Mouse (Mus musculus): ENCODE results near the gene Boc.

Boc gene

DNA sequence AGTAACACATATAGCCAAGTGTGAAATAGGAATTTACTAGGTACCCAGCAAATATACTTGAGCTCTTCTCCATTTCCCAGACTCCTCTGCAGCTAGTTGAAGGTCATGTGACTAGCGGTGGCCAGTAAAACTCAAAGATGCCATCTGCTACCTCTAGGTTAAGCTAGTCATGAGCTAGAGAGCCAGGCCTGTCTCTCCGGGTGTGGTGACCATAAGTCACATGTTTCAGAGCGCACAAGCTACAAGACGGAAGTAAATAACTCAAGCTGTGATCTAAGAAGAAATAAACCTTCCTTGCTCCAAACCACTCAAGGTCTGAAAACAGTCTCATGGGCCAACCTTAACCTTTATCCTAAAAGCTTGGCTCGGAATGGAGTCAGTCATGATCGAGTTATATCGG lies 29.7 kb downstream of the Boc start:
- no peak for DNase-seq (ENCODE audit: low spot score in 2 of 2)

DNA sequence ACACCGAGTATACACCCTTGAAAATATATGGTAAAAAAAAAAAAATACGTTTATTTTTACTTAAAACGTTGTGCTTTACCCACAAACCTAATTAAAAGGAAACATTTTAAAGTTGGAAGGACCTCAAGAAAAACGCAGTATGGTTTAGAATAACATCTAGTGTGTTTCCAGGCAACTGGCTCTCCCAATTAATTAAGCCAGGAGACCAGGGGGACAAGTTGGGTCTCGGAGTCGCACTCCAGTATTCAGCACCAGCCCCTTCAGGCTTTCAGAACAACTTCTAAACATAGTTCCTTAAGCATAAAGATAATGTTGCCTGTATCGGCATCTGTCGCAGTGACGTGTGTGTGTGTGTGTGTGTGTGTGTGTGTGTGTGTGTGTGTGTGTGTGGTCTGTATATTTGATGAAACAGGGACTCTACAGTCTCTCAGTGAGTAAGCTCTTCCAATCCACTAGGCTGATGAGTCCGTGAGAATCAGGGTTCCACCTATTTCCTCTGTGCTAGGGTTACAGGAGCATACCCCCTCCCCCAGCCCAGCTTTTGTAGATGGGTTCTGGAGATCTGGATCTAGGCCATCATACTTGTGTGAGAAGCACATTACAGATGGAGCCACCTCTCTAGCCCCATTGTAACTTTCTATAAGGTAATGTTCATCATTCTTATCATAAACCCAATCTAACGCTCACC lies 31.3 kb downstream of the Boc start:
- DNase-seq (ENCODE audit: low spot score in 2 of 2): no peak

DNA sequence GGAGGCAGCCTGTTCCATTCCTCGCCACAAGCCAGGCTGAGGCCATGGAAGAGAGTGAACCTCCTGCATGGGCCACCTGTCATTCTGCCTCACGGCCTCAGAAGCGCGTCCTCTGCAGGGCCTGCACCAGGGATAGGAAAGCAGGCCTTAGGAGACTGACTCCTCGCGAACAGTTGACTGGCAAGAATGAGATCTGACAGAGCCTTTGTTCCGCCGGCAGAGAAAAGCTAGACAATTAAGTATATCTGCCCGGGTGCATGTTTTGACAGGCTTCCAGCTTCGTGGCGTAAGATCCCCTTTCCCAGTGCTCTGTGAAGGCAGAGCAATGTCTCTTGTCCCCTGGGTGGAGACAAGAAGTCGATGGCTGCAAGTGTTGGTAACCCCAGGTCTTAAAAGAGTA lies 32.0 kb downstream of the Boc start:
- no peak for DNase-seq (ENCODE audit: low spot score in 2 of 2)

DNA sequence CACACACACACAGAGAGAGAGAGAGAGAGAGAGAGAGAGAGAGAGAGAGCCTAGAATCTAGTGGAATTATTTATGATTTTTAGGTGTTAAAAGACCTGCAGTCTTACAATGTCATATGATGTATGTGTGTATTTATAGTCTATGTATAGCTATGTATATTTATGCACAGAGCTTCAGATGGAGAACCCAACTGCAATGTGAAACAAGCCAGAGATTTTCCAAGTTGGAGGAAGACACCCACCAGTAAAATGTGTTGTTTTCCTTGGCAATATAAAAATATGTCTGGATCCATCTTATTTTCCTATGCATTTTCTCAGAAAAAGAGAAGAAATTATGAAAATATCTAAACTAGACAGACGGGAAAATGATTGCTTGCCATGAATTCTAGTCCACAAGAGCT lies 32.7 kb downstream of the Boc start:
- no peak for DNase-seq (ENCODE audit: low spot score in 2 of 2)

DNA sequence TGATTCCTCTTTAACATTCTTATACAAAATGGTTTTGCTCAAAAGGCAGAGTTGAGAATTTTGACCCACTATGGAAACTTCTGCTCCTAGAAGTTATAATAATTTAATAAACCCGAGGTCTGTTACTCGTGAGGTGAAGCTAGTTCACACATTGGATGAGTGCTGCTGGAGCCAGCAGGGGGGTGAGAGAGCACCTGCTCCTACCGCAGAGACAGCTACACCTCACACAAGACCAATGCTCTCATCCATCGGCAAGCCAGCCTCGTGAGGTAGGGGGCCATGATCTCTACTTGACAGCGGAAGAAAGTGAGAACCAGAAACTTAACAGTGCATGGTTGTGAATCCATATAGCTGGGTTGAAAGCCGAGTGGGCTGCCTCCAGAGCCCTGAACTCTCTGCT lies 35.1 kb downstream of the Boc start:
- no peak for DNase-seq (ENCODE audit: low spot score in 2 of 2)

DNA sequence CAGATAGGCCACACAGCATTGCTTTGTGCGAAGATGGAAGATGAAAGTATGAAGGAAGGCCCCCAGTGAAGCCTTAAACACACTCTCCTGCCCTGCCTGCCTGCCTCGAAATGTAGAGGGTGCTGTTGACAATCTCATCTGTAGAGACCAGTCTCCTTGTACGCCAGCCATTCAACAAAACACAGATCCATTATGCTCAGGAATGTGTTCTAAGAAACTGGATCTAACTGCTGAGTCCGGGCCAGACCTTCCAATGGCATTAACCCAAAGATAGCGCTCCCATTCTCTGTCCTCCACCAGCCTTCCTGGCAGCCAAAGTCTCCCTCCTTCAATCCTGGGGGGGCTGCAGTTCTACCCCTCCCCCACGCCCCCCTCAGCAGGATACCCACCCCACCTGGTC lies 42.2 kb downstream of the Boc start:
- no peak for DNase-seq (ENCODE audit: low spot score in 2 of 2)

DNA sequence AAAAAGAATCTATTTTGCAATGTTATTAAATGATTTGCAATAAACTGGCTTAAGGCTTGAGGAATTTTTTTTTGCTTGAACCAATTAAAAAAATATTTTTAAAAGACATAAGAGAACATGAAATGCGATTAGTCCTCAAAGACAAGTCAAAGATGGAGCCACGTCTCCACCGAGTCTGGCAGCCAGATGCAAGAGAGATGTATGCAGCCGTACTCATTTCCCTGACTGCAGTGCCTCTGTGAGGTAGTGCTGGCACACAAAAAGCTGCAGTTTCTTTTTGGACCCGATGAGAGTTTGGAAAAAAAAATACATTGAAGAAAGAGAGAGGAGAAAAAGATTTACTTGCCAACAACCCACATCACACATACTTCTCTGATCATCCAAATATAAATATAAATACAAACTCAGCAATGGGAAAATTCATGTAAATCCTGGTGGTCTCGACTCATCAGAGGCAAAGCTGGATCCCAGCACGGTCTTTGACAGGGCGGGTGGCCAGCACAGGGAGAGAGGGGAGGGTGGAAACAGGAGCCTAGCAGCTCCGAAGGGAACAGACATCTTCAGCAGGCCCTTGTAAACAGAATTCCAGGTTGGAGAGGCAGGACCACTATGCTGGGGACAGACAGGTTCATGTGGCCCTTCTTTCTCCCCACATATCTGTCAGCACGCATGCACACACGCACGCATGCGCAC lies 48.0 kb downstream of the Boc start:
- DNase-seq (ENCODE audit: low spot score in 2 of 2): no peak

DNA sequence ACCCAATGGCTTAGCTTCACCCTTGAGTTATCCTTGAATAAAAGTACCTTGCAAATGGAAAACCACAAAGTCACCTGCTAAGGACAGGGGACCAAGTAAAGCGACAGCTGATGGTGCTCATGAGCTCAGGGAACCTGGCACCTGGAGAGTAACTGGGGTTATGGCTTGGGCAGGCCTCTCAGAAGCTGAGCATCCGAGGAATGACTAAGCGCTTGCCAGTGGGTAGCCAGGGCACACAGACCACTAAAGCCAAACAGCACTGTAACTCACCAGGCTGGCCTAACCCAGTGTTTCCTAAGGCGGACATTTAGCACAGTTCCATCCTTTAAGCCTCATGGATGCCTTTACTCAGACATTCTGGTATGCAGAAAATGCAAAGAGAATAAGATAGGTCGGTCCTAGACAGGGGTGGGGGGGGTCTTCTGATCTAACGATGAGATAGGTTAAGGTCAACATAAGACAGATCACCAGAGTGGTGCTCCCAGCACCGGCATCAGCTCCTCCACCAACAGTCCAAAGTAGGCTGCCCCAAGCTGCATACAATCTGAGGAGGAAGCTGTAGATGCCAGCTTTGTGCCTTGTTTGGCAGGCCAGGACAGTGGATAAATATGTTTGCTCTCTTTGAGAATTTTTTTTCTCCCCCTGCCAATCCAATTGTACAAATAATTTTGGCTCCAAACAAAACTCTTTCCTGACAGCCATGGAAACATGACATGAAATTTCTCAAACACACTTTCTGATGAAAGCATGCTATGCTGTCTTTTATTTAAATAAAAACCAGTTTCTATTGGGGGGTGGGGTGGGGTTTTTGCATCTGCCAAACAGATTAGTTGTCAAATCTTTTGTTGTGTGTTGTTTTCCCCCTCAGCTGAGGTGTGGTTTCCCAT lies 49.0 kb downstream of the Boc start:
- DNase-seq (ENCODE audit: low spot score in 2 of 2): no peak

DNA sequence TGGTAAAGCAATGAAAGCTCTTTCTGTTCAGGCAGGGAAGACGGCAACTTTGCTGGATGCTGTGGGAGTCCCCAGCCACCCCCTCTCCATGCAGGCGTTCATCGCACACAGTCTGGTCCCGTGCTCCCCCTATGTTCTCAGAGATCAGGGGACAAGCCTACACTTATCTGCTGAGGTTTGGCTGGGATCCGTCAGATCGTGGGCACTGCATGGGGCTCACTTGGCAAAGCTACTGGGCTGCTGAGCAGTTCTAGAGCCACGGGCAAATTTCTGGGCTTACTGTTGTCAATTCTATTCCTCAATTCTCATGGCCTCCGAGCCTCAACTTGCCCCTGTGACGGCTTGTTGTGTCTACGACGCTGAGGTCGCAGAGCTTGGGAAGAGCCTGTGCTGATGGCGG lies 49.9 kb downstream of the Boc start:
- no peak for DNase-seq (ENCODE audit: low spot score in 2 of 2)

DNA sequence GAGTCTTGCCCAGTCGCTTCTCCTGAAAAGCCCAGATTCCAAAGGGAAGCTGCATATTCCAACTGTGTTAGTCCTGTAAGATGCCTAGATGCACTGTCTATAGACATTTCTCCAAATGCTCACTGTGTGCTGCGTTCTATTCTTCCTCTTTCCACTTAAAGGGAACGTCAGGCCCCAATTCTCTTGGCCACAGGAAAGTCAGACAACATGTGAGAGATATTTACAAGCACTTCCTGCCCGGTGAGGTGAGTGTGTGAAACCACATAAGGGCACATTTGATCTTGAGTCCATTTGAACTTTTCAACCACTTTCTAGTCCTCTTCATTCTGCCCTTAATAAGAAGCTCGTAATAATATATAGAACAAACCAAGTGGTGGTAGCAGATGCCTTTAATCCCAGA lies 50.7 kb downstream of the Boc start:
- DNase-seq (ENCODE audit: low spot score in 2 of 2): no peak

DNA sequence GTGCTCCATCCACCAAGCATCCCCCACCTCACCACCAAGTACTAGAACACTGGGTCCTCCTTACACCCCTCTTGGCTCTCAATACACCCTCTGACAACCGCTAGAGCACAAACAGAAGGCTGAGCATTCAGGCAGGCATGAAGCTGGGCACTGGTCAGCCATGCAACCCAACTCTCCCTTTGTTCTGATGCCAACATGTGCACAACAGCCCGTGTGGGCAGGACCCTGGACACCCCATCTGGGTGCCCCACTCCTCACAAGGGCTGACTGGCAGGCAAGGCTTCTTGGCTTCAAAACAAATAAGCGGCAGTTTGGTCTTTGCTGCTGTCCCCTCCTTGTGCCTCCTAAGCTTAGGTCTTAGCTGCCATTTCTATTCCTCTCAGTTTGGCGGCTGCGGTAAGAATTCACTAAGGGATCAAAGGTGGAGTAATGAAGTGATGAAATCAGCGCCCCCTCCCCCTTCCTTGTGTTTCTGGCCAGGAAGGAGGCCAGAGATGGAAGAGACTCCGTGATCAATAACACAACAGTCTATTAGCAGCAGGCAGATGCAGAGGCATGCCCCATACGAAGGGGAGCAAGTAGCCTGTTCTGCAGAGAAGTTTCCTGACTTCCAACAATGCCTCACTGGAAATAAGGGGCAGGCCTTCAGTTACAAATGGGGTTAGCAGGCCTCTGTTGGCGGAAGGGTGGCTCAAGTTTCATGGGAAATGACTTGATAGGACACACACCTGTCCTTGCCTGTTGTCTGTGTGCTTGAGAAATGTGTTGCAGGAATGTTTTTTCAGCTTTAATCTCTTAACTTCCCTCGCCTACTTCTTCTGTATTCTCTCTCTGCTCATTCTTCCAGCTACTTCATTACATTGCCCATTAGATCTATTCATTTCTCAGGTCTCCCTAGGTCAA lies 51.4 kb downstream of the Boc start:
- no peak for DNase-seq (ENCODE audit: low spot score in 2 of 2)

DNA sequence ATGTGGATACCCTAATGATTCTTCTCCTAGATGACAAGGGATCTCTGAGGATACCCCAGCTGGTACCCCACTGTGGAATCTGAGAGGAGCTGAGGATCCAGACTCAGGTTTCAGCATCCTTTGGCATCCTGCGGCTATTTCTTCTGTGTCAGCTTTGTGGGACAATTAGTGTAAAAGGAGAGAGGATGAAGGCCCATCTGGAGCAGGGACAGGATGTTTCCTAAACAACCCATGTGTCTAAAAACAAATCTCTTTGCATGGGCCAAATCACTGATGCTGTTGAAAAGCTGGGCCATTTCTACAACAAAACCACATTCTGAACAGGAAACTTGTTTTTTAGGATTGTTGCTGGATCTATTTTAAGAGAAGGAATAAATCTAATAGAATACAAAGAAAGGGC lies 53.5 kb downstream of the Boc start:
- no peak for DNase-seq (ENCODE audit: low spot score in 2 of 2)

DNA sequence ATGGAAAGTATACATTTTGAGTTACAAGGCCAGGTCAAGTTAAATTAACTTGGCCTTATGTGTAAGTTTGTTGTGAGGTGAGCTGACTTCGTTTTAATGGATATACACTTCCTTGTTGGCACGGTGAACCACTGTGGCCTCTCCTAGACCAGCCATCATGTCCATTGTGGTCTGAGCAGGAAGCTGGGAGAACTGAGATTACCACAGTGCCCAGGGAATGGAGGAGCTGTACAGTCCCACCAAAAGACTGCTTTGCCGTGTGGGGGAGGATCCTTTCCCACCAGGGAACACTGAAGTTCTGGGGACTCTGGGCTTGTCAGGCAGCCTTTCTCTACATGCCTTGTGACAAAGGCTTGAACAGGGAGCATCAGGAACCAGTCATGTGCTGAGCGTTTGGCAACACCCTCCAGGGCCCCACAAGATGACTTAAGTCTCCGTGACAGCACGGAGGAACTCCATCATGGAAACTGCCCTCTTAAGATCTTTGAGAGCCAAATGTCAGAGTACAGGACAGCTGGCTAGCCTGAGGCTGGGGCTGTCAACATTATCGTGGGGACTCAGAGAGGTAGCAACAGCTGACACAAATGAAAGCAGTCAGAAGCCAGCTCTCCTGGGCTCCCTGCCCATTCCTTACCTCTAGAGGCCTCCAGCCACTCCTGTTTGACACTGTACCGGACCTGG lies 55.7 kb downstream of the Boc start:
- no peak for DNase-seq (ENCODE audit: low spot score in 2 of 2)

DNA sequence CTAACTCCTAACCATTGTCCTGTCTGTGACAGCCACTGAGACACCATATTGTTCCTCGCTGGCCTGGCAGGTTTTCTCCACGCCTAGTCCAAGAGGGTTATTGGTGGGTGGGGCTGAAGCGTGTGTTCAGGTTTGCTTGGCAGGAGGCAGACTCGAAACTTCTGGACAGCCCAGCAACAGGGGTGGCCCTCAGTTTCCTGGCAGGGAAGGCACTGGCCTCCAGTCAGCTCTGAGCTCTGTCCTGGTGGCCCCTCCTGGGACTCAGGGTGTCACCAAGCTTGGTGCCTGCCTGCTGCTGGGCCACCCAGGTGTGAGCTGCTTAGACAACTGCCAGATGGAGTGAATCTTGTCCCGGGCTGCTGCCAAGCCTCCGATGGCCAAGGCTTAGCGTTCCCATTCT lies 56.4 kb downstream of the Boc start:
- no peak for DNase-seq (ENCODE audit: low spot score in 2 of 2)

DNA sequence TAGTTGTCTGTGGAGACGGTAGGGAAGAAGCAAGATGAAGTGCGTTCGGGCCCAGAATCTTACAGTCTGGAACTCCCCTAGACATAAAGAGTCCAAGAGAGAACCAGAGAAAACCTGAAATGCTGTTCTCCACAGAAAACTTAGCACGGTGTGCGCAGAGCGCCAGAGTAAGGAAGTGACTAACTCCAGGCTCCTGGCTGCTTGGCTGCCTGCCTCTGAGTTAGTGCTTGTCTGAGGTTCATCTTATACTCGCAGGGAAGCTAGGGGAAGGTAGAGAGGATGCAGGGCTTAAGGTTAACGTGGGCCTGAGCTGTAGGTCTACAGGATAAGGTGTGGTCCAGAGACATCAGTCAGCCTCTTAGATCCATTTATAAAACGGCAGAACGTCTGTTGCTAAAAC lies 56.9 kb downstream of the Boc start:
- no peak for DNase-seq (ENCODE audit: low spot score in 2 of 2)

DNA sequence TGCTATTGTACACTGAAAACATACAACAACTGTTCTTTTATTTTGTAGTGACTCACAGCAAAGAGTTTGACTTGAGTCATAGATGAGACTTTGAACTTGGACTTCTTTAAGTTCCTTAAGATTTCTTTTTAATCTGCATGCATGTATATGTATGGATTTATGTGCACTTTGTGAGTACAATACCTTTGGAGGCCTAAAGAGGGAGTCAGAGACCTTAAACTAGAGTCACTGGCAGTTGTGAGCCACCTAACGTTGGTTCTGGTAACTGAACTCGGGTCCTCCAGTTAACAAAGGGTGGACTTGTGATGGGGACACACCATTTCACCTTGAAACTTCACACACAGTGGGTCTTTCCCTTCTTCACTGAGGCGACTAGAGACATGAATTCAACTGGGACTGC lies 60.2 kb downstream of the Boc start:
- DNase-seq (ENCODE audit: low spot score in 2 of 2): no peak

DNA sequence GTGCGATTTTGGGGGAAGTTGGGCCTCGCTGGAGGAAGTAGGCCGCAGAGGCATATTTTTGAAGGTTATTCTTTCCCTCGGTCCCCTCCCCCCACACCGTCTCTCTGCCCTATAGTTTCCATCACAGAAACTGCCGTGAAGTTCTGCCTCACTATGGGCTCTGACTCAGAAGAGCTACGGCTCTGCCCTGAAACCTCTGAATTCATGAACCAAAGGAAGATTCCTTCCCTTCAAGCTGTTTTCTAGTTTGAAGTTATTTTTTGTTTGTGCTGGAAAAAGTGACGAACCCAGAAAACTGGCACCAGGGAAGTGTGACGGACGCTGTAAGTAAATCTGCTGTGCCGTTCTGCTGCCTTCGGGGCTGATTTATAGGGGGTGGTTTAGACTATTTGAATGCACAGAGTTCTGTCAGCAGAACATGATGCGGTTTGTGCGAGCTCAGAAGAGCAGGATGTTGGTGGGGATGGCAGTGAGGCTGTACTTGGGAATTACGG lies 61.7 kb downstream of the Boc start:
- no peak for DNase-seq (ENCODE audit: low spot score in 2 of 2)

DNA sequence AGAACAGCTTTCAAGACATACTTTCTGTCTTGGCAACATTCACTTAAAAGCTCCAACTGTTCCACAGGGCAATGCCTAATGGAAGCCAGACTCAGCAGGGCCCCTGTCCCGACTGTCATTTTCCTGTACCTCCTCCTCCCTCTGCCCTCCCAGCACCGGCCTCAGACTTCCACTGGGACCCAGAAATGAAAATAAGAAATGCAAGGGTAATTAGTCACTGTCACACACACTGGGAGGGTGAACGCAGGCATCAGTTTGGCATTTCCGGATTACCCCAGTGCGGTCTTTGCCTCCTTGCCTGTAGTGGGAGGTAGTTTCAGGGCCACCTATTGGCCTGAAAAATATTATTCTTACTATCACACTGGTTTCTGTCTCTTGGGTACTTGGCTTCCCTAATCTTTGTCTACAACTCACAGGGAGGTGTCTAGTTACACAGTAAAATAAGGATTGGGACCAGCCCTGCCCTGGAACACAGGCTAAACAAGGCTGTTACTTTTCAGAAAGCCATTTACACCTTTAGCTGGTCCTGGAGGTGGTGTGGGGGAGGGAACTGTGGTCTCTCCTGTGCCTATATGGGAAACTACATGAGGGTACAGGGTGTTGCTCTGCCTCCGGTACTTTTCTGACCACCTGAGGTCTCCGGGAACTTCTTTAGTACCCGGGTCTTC lies 64.1 kb downstream of the Boc start:
- no peak for DNase-seq (ENCODE audit: low spot score in 2 of 2)

DNA sequence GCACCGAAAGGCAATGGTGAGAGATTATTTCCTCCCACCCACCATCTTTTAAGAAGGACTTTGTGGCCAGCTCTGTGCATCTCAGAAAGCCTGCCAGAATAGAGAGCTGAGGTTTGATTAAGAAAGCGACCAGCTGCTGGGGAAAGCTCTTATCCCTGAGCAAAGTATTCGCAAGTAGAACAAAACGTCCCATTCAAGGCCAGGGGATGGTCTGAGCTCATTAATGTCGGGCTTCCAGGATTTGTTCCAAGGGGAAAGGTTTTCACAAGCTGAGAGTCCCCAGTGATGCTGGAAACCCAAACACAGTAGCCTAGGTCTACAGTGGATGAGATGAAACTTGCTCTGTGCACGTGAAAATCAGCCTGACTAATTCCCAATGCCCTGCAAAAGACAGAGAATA lies 64.8 kb downstream of the Boc start:
- DNase-seq (ENCODE audit: low spot score in 2 of 2): no peak

DNA sequence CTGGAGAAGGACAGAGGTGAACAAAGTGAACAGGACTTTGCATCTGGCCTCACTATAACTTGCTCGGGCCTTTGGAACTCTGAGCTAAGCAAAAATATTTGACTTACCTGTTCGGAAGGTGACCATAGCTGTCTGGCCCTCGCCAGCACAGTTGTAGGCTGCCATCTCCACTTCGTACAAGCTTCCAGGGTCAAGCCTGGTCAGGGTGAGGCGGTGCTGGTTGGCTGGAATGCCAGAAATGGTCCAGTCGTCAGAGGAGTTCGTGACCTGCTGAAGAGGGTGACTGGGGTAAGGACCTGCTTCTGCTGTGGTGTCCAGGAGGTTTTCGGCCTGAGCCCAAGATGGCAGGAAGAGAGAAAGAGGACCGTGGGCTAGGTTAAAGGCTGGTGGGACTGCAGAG lies 66.0 kb downstream of the Boc start:
- DNase-seq (ENCODE audit: low spot score in 2 of 2): no peak

DNA sequence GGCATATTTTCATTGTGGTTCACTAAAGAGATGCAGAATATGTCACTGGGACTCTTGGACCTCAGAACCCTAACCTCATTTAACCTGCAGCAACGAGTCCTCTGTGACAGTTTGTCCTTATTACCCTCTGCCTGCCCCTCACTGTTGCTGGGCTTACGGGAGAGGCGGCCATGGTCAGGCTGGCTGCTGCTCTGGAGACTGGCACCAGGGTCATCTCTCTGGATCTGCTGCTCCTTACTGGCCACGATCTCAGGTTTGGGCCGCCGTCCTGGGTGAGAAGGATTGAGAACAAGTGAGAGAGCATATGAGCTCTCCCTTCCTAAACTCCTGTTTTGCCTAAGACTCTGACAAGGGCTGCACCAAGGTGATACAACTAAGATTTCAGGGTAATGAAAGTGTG lies 66.5 kb downstream of the Boc start:
- no peak for DNase-seq (ENCODE audit: low spot score in 2 of 2)
